Mouse (Mus musculus) liver, adult 2 months (tissue): ENCODE measurements around the gene Man1b1.

Experiments used
- CTCF ChIP-seq: fragments of 200-500 bp; IDR thresholded peaks from 2 replicates; pipeline ENCODE4 v1.5.1; 2011; ENCODE audit warnings: low read depth, low read length, control low read depth
- POLR2A ChIP-seq: fragments of 200-500 bp; IDR thresholded peaks from 2 replicates; pipeline ENCODE4 v1.6.1; 2011; ENCODE audit warnings: low read length, control low read depth; ENCODE audit not compliant: insufficient read depth; ENCODE audit errors: extremely low read depth

DNA sequence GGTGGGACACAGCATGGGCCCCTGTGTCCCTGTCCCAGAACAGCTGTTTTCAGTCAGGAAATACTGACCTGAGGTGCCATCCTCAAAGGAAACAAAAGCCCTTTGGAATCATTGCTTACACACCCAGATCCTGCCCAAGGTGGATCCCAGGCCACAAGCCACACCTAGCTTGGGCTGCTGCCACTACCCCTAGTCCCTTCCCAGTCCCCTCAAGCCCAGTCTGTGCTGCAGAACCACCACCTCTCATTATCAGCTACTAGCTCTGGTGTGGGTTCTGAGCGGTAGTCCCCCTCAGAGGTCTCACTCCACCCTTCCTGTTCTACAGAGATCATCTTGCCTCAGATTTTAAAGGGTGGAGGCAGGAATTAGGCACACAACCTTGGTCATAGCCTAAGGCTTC lies 45.8 kb upstream of the Man1b1 start:
- TF ChIP-seq CTCF (no peak), POLR2A (no peak)
